Mouse (Mus musculus) hindbrain, embryonic 12.5 days (tissue): ENCODE measurements around the gene Abcf3. TPM values are rescaled to one million over a fixed set of nuclear protein-coding genes. Genes with fewer than 3 reads are reported as not detected.

Experiments
- ATAC-seq: fragments of 200-750 bp; cut with Nextera tagmentation; 2 replicates; pipeline ENCODE4 v1.8.0; 2017; ENCODE audit warnings: moderate TSS enrichment; ENCODE audit not compliant: low FRiP score
- H3K27ac ChIP-seq: fragments of 300-500 bp; sonication (generic); 2 replicates; pipeline ENCODE4 v1.5.1; 2016; ENCODE audit warnings: mild to moderate bottlenecking
- H3K27me3 ChIP-seq: fragments of 300-500 bp; sonication (generic); 2 replicates; pipeline ENCODE4 v1.6.1; 2016; ENCODE audit warnings: mild to moderate bottlenecking
- H3K36me3 ChIP-seq: fragments of 300-500 bp; sonication (generic); 2 replicates; pipeline ENCODE4 v1.6.1; 2016; ENCODE audit warnings: mild to moderate bottlenecking
- H3K4me1 ChIP-seq: fragments of 300-500 bp; sonication (generic); 2 replicates; pipeline ENCODE4 v1.6.1; 2016
- H3K4me2 ChIP-seq: fragments of 300-500 bp; sonication (generic); replicated peaks from 2 replicates; pipeline ENCODE4 v1.6.1; 2016; ENCODE audit warnings: mild to moderate bottlenecking
- H3K4me3 ChIP-seq: fragments of 300-500 bp; sonication (generic); 2 replicates; pipeline ENCODE4 v1.5.1; 2016; ENCODE audit warnings: mild to moderate bottlenecking
- H3K9ac ChIP-seq: fragments of 300-500 bp; sonication (generic); 2 replicates; pipeline ENCODE4 v1.6.1; 2016; ENCODE audit warnings: mild to moderate bottlenecking, moderate library complexity
- H3K9me3 ChIP-seq: fragments of 300-500 bp; sonication (generic); replicated peaks from 2 replicates; pipeline ENCODE4 v1.6.1; 2016; ENCODE audit warnings: mild to moderate bottlenecking
- WGBS: fragments of 180-500 bp; shearing (Covaris S2); methylation state at CpG from one replicate; pipeline ENCODE4 v1.1.7; 2016; 5-methylcytosine and 5-hydroxymethylcytosine counted together
- polyA plus RNA-seq: library from polyadenylated mRNA; unstranded; fragments of >200 nt; fragmentation: Nextera tagmentation; extraction: Ambion mirVana; gene quantifications from 2 replicates; pipeline ENCODE4 v1.2.1, GENCODE M21; 2016

The Abcf3 gene
- 72.7 and 76.2 TPM in 2 replicates for polyA plus RNA-seq

- Histone ChIP-seq H3K36me3 (peaks cover 61% of the 10 kb centered on the region), H3K4me1 (peaks cover 14% of the 10 kb centered on the region)
- under 1% methylated on average over 56 of the region's 56 CpGs for WGBS
Measured at GRCm38 (mm10) chr16:20548096-20548948, at the start of gene Abcf3. TSS of gene Abcf3 (plus strand) at chr16:20548577.

DNA sequence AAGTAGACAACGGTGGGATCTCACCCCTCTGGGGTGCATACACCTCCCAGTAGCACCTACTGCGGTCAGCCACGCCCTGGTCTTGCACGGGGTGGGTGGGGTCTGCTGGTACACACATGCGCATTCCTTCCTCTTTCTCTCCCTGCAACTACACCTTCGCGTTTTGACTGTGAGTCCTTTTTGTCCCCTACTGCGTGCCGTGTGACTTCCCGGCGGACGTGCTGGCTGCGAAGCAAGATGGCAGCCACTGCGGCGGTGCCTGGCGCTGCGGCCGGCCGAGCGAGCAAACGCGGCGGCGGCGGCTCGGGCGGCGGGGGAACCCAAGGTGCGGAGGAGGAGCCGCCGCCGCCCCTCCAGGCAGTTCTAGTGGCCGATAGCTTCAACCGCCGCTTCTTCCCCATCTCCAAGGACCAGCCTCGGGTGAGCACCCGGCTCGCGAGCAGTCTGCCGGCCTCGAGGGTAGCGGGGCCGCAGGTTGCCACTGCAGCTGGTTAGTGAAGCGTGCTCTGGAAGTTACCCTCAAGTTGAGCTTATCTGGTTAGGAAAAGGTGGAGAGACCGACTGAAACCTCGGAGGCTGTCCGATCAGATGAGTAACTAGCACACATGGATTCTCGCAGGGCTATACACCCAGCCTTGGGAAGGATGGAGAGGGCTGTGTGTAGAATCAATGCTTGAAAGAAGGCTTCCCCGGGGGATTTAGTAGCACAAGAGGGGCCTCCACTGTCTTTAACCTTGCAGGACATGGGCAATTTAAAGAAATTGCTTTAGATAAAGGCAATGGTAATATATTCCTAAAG, 49.5 kb upstream of the Abcf3 start, which contains the start of gene Eif2b5:
Gene Eif2b5, plus strand, starts transcription at position 141 of the 799 bp plus-strand sequence.
- under 1% methylated on average over 49 of the region's 49 CpGs for WGBS
- H3K27ac ChIP-seq: peak within 1 kb of the TSS; percentile 81

More at GRCm38 (mm10) chr16:20548096-20548948, at the start of gene Abcf3:
- peak; percentile 99 for ATAC-seq
- Histone ChIP-seq H3K9me3 (no peaks in the 10 kb centered on the region), H3K9ac (peak within 1 kb of the TSS; percentile 88), H3K4me3 (peak within 1 kb of the TSS; percentile 75), H3K27ac (peak within 1 kb of the TSS; percentile 55), H3K4me2 (peak within 1 kb of the TSS; percentile 82), H3K27me3 (no peaks in the 10 kb centered on the region)

GRCm38 (mm10) chr16:20506000-20506399, 42.4 kb upstream of the Abcf3 start:
- Histone ChIP-seq H3K9me3 (no peaks in the 10 kb centered on the region), H3K4me2 (no peak overlapping the region), H3K4me1 (no peaks in the 10 kb centered on the region), H3K27me3 (no peaks in the 10 kb centered on the region), H3K4me3 (no peak overlapping the region), H3K36me3 (peaks cover 98% of the 10 kb centered on the region), H3K27ac (no peak overlapping the region), H3K9ac (no peak overlapping the region)
- 90% methylated on average over 8 of the region's 8 CpGs for WGBS
- ATAC-seq: no peak

More for the DNA sequence above, 49.5 kb upstream of the Abcf3 start, which contains the start of gene Eif2b5:
- Histone ChIP-seq H3K9ac (peak within 1 kb of the TSS; percentile 82), H3K4me2 (peak within 1 kb of the TSS; percentile 85), H3K9me3 (no peaks in the 10 kb centered on the region), H3K27me3 (peaks cover 11% of the 10 kb centered on the region), H3K36me3 (peaks cover 32% of the 10 kb centered on the region), H3K4me1 (peaks cover 13% of the 10 kb centered on the region), H3K4me3 (peak within 1 kb of the TSS; percentile 76)
- peak; percentile 96 for ATAC-seq

DNA sequence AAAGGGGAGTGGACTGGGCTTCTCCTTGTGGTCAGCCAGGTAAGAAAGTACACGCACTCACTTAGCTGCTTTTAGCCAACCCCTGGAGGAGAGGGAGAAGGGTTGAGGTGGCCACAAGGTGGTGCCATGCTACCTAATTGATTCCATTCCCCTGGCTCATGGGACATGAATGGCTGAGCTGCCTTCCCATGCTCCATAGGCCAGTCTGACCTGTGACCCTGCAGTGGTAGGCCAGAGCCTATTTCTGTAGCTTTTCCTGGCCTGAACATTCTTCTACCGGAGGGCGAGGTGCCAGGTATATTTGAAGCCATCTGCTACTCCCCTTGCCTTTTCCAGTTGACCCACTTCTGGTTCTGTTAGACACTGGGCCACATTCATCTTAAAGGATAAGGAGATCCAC, 39.0 kb upstream of the Abcf3 start:
- Histone ChIP-seq H3K4me1 (no peaks in the 10 kb centered on the region), H3K4me3 (no peak overlapping the region), H3K27ac (no peak overlapping the region), H3K27me3 (no peaks in the 10 kb centered on the region), H3K9me3 (no peaks in the 10 kb centered on the region), H3K4me2 (no peak overlapping the region), H3K36me3 (peaks cover 68% of the 10 kb centered on the region), H3K9ac (no peak overlapping the region)
- no peak for ATAC-seq
- WGBS: 84% methylated on average over 3 of the region's 3 CpGs

GRCm38 (mm10) chr16:20511277-20511847, 37.0 kb upstream of the Abcf3 start:
- WGBS: 92% methylated on average over 7 of the region's 7 CpGs
- Histone ChIP-seq H3K36me3 (peaks cover 48% of the 10 kb centered on the region), H3K9me3 (no peaks in the 10 kb centered on the region), H3K9ac (no peak overlapping the region), H3K4me3 (no peak overlapping the region), H3K4me1 (peaks cover 5% of the 10 kb centered on the region), H3K27me3 (no peaks in the 10 kb centered on the region), H3K4me2 (no peak overlapping the region), H3K27ac (no peak overlapping the region)
- no peak for ATAC-seq

DNA sequence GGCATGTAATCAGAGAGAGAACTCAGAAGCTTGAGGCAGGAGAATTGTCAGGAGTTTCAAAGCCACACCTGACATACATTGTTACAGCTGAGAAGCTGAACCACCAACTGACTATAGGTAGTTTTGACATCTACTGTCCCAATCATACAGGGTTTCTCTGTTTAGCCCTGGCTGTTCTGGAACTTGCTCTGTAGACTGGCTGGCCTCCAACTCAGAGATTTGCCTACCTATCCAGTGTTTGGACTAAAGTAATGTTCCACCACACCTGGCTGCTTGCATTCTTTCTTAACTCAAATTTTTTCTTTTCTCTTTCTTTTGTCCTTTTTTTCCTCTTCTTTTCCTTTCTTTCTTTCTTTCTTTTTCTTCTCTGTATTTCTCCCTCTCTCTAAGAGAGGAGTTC, 32.3 kb upstream of the Abcf3 start:
- Histone ChIP-seq H3K4me1 (peaks cover 27% of the 10 kb centered on the region), H3K27me3 (no peaks in the 10 kb centered on the region), H3K4me2 (peak overlapping the region; percentile 90), H3K27ac (peak overlapping the region; percentile 94), H3K36me3 (peaks cover 17% of the 10 kb centered on the region), H3K9ac (peak overlapping the region; percentile 95), H3K4me3 (peak overlapping the region; percentile 85), H3K9me3 (no peaks in the 10 kb centered on the region)
- no peak for ATAC-seq

DNA sequence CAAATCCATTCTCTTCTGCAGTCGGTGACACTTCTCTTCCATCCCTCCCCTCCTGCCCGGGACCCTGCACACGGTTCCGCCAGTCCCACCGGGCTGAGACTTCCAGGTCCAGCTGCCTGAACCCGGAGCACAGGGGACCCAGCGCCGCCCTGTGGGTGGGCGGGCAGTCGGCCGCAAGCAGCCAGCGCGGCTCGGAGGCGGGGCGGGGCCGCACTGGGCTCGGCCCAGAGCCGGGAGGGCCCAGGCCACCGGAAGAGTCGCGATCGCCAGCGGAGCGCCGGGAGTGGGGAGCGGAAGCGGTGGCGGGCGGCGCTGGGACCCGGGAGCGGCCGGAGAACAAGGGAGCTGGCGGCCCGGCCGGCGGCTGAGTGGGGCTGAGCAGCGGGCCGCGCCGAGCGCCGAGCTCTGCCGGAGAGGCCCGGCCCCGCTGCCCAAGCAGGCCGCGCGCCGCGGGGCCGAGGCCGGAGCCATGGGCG, 31.6 kb upstream of the Abcf3 start, which contains the start of gene Dvl3:
Gene Dvl3, plus strand, starts transcription at position 257 of the 476 bp plus-strand sequence.
- Histone ChIP-seq H3K4me1 (peaks cover 27% of the 10 kb centered on the region), H3K36me3 (peaks cover 21% of the 10 kb centered on the region), H3K9ac (peak within 1 kb of the TSS; percentile 95), H3K27me3 (no peaks in the 10 kb centered on the region), H3K4me3 (peak within 1 kb of the TSS; percentile 85), H3K9me3 (no peaks in the 10 kb centered on the region), H3K27ac (peak within 1 kb of the TSS; percentile 94), H3K4me2 (peak within 1 kb of the TSS; percentile 90)
- WGBS: 0% methylated on average over 54 of the region's 55 CpGs
- peak; percentile 94 for ATAC-seq

- peaks cover 26% of the 10 kb centered on the region for H3K36me3 ChIP-seq
- H3K4me3 ChIP-seq: peak overlapping the region; percentile 85
- H3K4me2 ChIP-seq: peak overlapping the region; percentile 90
- no peaks in the 10 kb centered on the region for H3K27me3 ChIP-seq
- H3K9ac ChIP-seq: peak overlapping the region; percentile 95
- H3K27ac ChIP-seq: peak overlapping the region; percentile 94
- H3K9me3 ChIP-seq: no peaks in the 10 kb centered on the region
- peaks cover 27% of the 10 kb centered on the region for H3K4me1 ChIP-seq
- WGBS: under 1% methylated on average over 26 of the region's 26 CpGs
- ATAC-seq: peak; percentile 52
Measured at GRCm38 (mm10) chr16:20517216-20517615, 31.2 kb upstream of the Abcf3 start.

GRCm38 (mm10) chr16:20517701-20518374, 30.5 kb upstream of the Abcf3 start:
- Histone ChIP-seq H3K9ac (peak overlapping the region; percentile 95), H3K27ac (peak overlapping the region; percentile 94), H3K4me3 (peak overlapping the region; percentile 85), H3K4me2 (peak overlapping the region; percentile 90), H3K9me3 (no peaks in the 10 kb centered on the region), H3K36me3 (peaks cover 26% of the 10 kb centered on the region), H3K27me3 (no peaks in the 10 kb centered on the region), H3K4me1 (peaks cover 27% of the 10 kb centered on the region)
- ATAC-seq: peak; percentile 71
- 0% methylated on average over 6 of the region's 6 CpGs for WGBS

- peaks cover 84% of the 10 kb centered on the region for H3K36me3 ChIP-seq
- H3K4me2 ChIP-seq: no peak overlapping the region
- 85% methylated on average over 10 of the region's 10 CpGs for whole genome bisulfite sequencing
- no peak for ATAC-seq
- H3K4me3 ChIP-seq: no peak overlapping the region
- H3K27ac ChIP-seq: no peak overlapping the region
- no peaks in the 10 kb centered on the region for H3K27me3 ChIP-seq
- H3K4me1 ChIP-seq: peaks cover 9% of the 10 kb centered on the region
- no peak overlapping the region for H3K9ac ChIP-seq
- no peaks in the 10 kb centered on the region for H3K9me3 ChIP-seq
Measured at GRCm38 (mm10) chr16:20523886-20524285, 24.5 kb upstream of the Abcf3 start.

DNA sequence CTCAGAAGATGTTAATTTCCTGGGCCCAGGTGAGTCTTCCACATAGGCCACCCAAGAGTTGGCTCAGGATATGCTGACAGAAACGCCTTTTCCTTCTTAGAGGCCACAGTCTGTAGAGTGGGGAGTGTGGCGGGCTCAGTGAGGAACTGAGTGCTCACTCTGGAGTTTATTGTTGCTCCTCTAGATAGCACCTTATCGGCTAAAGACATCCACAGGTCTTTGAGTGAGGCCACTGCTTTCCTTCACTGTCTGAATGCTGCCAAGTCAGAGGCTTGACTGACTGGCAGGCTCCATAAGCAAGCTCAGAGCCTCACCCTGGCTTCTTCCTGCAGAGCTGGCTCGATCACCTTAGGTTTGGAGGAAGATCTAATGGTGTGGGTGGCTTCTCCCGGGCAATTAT, 19.6 kb upstream of the Abcf3 start:
- Histone ChIP-seq H3K4me3 (no peak overlapping the region), H3K4me1 (no peaks in the 10 kb centered on the region), H3K9ac (no peak overlapping the region), H3K27ac (no peak overlapping the region), H3K4me2 (no peak overlapping the region), H3K27me3 (no peaks in the 10 kb centered on the region), H3K36me3 (peaks cover 96% of the 10 kb centered on the region), H3K9me3 (no peaks in the 10 kb centered on the region)
- WGBS: 93% methylated on average over 5 of the region's 5 CpGs
- no peak for ATAC-seq
